Mouse (Mus musculus): ENCODE data around the gene Anxa1.
A peak's percentile ranks its signal among the peaks of the same experiment; 100 is the strongest.

Anxa1 gene

GRCm38 (mm10) chr19:20381207-20381752, 9.5 kb downstream of the Anxa1 start:
- no peak for DNase-seq (ENCODE audit: low spot score)

GRCm38 (mm10) chr19:20370175-20370574, 20.6 kb downstream of the Anxa1 start:
- DNase-seq (ENCODE audit: low spot score): no peak

- no peak for DNase-seq (ENCODE audit: low spot score)
Observed at GRCm38 (mm10) chr19:20366571-20366970, 24.2 kb downstream of the Anxa1 start.

GRCm38 (mm10) chr19:20366010-20366409, 24.7 kb downstream of the Anxa1 start:
- DNase-seq (ENCODE audit: low spot score): no peak

DNA sequence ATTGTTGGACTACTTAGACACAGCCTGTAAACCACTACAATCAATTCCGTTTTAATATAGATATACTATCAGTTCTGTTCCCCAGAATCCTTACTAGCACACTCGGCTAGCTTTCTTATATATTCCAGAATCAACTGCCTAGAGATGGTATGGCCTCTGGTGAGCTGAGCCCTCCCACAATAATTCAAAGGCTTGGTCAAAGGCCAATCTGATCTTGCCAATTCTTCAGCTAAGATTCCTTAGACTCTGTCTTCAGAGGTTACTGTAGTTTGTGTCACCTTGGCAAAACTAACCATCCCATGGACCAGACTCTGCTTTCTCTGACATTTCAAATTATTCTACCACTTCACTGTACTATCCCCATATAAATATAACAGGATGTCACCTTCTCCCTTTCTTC, 25.4 kb downstream of the Anxa1 start:
- no peak for DNase-seq (ENCODE audit: low spot score)

DNA sequence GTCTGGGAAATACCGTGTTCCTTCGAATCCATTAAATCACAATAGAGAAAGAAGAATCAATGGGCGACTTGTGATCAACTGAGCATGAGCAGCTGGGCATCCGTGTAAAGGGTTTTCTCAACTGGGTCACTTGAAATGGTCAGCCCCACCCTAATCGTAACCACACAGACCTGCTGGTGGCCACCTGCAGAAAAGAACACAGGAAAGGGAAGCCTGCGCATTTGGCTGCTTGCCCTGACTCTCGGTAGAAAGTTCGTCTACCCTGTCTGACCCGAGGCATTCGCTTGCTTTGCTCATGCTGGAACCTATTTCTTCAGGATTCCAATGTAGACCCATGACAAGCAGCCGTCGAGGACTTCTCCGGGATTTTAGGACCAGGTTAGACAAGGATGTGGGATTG, 25.8 kb downstream of the Anxa1 start:
- no peak for DNase-seq (ENCODE audit: low spot score)

DNA sequence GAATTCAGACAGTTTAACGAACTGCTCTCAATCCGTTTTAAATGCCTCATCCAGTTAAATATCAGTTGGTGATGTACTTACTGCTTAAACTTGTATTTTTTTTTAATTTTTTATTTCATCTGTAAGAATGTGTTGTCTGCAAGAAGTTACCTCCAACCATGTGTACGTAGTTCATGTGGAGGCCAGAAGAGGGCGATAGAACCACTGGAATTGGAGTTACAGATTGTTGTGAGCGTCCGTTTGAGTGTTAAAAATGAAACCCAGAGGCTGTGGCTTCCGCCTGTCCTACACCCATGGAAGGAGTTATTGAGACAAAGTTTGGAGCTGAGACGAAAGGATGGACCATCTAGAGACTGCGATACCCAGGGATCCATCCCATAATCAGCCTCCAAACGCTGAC, 27.5 kb downstream of the Anxa1 start:
- no peak for DNase-seq (ENCODE audit: low spot score)

- no peak for DNase-seq (ENCODE audit: low spot score)
Observed at GRCm38 (mm10) chr19:20361917-20362577, 28.7 kb downstream of the Anxa1 start.

DNA sequence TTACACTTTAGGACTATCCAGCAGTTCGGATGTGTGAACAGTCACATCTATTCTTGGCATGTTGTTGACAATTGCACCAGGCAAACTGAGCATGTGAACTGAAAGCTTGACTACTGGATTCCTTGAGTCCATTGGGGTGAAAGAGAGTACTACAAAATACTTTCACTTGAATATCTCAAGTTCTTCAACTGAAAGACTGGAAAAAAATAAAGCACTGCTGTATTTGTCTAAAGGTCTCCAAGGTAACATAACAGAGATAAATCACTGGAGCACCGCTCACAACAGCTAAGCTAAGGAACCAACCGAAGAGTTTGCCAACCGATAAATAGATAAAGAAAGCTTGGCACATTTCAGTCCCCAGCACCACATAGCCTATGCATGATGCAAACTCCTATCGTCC, 32.1 kb downstream of the Anxa1 start:
- DNase-seq (ENCODE audit: low spot score): no peak

DNA sequence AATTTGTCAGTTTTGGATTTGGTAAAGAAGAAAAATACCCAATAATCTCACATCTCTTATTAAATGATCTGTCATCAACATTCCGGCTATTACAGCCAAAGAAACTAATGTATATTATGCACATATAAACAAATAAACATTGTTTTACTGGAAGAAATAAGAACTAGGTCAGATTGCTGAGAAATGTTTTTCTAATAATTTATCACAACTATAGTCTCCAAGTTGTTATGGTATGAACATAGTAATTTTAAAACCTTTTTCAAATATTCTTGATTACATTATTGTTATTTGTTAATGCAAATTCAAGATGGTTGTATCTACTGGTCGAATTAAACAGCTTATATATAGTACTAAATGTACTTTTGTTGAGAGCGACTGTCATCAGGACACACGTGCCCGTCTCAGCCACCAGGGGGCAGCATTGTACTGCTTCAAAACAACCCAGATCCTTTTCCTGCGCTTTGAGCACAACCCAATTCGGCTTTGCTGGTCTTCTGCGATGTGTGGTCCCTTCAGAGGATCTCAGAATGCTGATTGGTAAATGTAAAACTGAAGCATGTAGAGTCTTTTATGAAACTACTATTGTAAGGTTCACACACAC, 45.3 kb downstream of the Anxa1 start:
- DNase-seq (ENCODE audit: low spot score): peak; percentile 64

GRCm38 (mm10) chr19:20344511-20345316, 46.0 kb downstream of the Anxa1 start:
- DNase-seq (ENCODE audit: low spot score): no peak

DNA sequence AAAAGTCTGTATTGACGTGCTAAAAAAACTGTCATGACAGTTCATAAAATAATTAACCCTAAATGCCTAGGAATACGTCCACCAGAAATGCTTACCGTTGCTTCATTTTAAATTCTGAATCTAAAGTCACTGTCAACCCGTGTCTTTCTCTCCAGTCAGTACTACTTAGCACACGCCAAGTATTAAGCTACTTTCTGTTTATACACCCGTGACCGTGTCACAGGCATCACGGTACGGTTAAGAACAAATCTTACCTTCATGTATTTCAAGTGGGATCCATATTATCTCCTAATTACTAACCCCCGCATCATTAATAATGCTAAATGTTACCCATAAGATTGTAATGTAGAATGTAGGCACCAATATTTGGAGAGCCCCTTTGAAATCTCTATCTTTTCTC, 46.7 kb downstream of the Anxa1 start:
- no peak for DNase-seq (ENCODE audit: low spot score)

Measured in ovary, postnatal 10 days (tissue).